Mouse (Mus musculus): ENCODE measurements around the gene Mapre3. TPM values are rescaled to one million over a fixed set of nuclear protein-coding genes. Genes with fewer than 3 reads are reported as not detected.

Mapre3 gene
- polyA plus RNA-seq, 1 experiment from 2014 or later: 20.0 TPM

DNA sequence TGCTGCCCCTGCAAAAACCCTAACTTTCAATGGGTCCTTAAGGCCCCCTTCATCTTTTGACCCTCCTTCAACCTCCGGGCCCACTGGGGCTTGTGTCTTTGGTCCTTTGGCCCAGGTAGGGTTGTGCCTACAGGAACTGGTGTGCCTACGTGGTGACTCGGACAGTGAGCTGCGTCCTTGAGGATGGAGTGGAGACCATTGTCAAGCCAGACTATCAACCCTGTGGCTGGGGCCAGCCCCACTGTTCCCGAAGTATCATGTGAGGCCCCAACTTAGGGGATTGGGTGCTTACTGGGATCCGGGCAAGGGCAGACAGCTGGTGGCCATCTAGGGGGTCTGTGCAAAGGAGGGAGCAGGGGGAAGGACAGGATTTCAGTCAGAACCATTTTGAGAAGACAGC lies 100.4 kb downstream of the Mapre3 start:
- H3K4me2 ChIP-seq (ENCODE audit: low read depth, low read length): peak overlapping the region; percentile 75
- H3K36me3 ChIP-seq (ENCODE audit: control insufficient read depth, insufficient read depth, low read length): peaks cover 10% of the 10 kb centered on the region
- peak overlapping the region; percentile 74 for H3K9ac ChIP-seq (ENCODE audit: low read length)
- H3K4me3 ChIP-seq (replicated peaks; ENCODE audit: low read length): peak overlapping the region; percentile 55
- H3K9me3 ChIP-seq (replicated peaks; ENCODE audit: control insufficient read depth, low read length): no peaks in the 10 kb centered on the region
- no peak for ATAC-seq (ENCODE audit: insufficient read depth, low FRiP score)
- 41% methylated on average over 6 of the region's 6 CpGs for WGBS
- H3K4me1 ChIP-seq (ENCODE audit: control insufficient read depth, insufficient read depth, low read length): peaks cover 31% of the 10 kb centered on the region
- H3K27me3 ChIP-seq (ENCODE audit: control insufficient read depth, insufficient read depth, low read length): no peaks in the 10 kb centered on the region
- H3K27ac ChIP-seq (ENCODE audit: low read length): peak overlapping the region; percentile 98

DNA sequence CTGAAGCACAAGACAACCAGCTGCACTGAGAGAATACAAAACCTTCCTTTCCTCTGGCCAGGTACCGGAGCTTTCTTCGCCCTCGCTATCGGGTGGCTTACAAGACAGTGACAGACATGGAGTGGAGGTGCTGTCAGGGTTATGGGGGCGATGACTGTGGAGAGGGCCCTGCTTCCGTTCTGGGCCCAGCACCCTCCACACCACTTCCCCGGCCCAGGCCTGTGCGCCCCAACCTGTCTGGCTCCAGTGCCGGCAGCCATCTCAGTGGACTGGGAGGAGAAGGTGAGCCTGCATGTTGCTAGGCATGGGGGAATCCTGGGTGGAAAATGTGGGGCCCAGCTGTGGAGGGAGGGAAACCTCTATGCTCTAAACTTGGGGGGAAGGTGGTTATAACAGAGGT lies 101.0 kb downstream of the Mapre3 start:
- Histone ChIP-seq H3K4me2 (ENCODE audit: low read depth, low read length) (peak overlapping the region; percentile 75), H3K36me3 (ENCODE audit: control insufficient read depth, insufficient read depth, low read length) (peaks cover 10% of the 10 kb centered on the region), H3K4me1 (ENCODE audit: control insufficient read depth, insufficient read depth, low read length) (peaks cover 32% of the 10 kb centered on the region), H3K9ac (ENCODE audit: low read length) (peak overlapping the region; percentile 74), H3K27me3 (ENCODE audit: control insufficient read depth, insufficient read depth, low read length) (no peaks in the 10 kb centered on the region), H3K27ac (ENCODE audit: low read length) (peak overlapping the region; percentile 98), H3K9me3 (replicated peaks; ENCODE audit: control insufficient read depth, low read length) (no peaks in the 10 kb centered on the region), H3K4me3 (replicated peaks; ENCODE audit: low read length) (peak overlapping the region; percentile 55)
- 35% methylated on average over 9 of the region's 9 CpGs for WGBS
- no peak for ATAC-seq (ENCODE audit: insufficient read depth, low FRiP score)

Other genes starting within 250 kb of the Mapre3 start
- gene Kcnk3, start 226.5 kb upstream of the Mapre3 start, polyA plus RNA-seq (2015; fragmentation: Nextera tagmentation; extraction: Ambion mirVana): 6.6 and 7.0 TPM in 2 replicates
- gene Slc35f6, start 166.7 kb upstream of the Mapre3 start, polyA plus RNA-seq (2015; fragmentation: Nextera tagmentation; extraction: Ambion mirVana): 34.0 and 35.2 TPM in 2 replicates
- gene Cenpa, start 147.9 kb upstream of the Mapre3 start, polyA plus RNA-seq (2015; fragmentation: Nextera tagmentation; extraction: Ambion mirVana): 161 and 175 TPM in 2 replicates
- gene Dpysl5, start 103.1 kb upstream of the Mapre3 start, polyA plus RNA-seq (2015; fragmentation: Nextera tagmentation; extraction: Ambion mirVana): 6.8 and 7.2 TPM in 2 replicates
- gene Tmem214, start 53.4 kb downstream of the Mapre3 start, polyA plus RNA-seq (2015; fragmentation: Nextera tagmentation; extraction: Ambion mirVana): 85.7 and 93.7 TPM in 2 replicates
- gene Agbl5, start 74.1 kb downstream of the Mapre3 start, polyA plus RNA-seq (2015; fragmentation: Nextera tagmentation; extraction: Ambion mirVana): 16.7 and 18.4 TPM in 2 replicates
- gene Ost4, start 93.1 kb downstream of the Mapre3 start, polyA plus RNA-seq (2015; fragmentation: Nextera tagmentation; extraction: Ambion mirVana): 434 and 465 TPM in 2 replicates
- 245 and 257 TPM in 2 replicates for gene Emilin1, start 98.8 kb downstream of the Mapre3 start, polyA plus RNA-seq (2015; fragmentation: Nextera tagmentation; extraction: Ambion mirVana)
- 28.8 and 31.8 TPM in 2 replicates for gene Khk, start 106.8 kb downstream of the Mapre3 start, polyA plus RNA-seq (2015; fragmentation: Nextera tagmentation; extraction: Ambion mirVana)
- 12.3 and 14.3 TPM in 2 replicates for gene Cgref1, start 130.9 kb downstream of the Mapre3 start, polyA plus RNA-seq (2015; fragmentation: Nextera tagmentation; extraction: Ambion mirVana)
- gene Preb, start 145.7 kb downstream of the Mapre3 start, polyA plus RNA-seq (2015; fragmentation: Nextera tagmentation; extraction: Ambion mirVana): 131 and 154 TPM in 2 replicates
- gene Tcf23, start 154.0 kb downstream of the Mapre3 start, polyA plus RNA-seq (2015; fragmentation: Nextera tagmentation; extraction: Ambion mirVana): 0.99 and 1.1 TPM in 2 replicates
- 163 and 167 TPM in 2 replicates for gene Atraid, start 233.7 kb downstream of the Mapre3 start, polyA plus RNA-seq (2015; fragmentation: Nextera tagmentation; extraction: Ambion mirVana)
- gene Slc5a6, start 234.3 kb downstream of the Mapre3 start, polyA plus RNA-seq (2015; fragmentation: Nextera tagmentation; extraction: Ambion mirVana): 9.5 and 10.3 TPM in 2 replicates
- 26.0 and 26.8 TPM in 2 replicates for gene Cad, start 240.1 kb downstream of the Mapre3 start, polyA plus RNA-seq (2015; fragmentation: Nextera tagmentation; extraction: Ambion mirVana)